Mouse (Mus musculus) thymus, adult 2 months (tissue): ENCODE measurements around the gene Gm49369. TPM values are rescaled to one million over a fixed set of nuclear protein-coding genes. Genes with fewer than 3 reads are reported as not detected.

Source experiments
- DNase-seq: peaks from one replicate; pipeline ENCODE4 v3.0.0; 2021
- H3K27ac ChIP-seq: fragments of 200-500 bp; 2 replicates; pipeline ENCODE4 v1.5.1; 2012; ENCODE audit warnings: low read length, control low read depth; ENCODE audit not compliant: control insufficient read depth, insufficient read depth
- H3K27me3 ChIP-seq: fragments of 200-500 bp; 2 replicates; pipeline ENCODE4 v1.6.1; 2012; ENCODE audit warnings: mild to moderate bottlenecking, low read length, moderate library complexity, mixed read lengths; ENCODE audit not compliant: control insufficient read depth, insufficient read depth
- H3K36me3 ChIP-seq: fragments of 200-500 bp; 2 replicates; pipeline ENCODE4 v1.6.1; 2012; ENCODE audit warnings: mild to moderate bottlenecking, low read length, moderate library complexity; ENCODE audit not compliant: control insufficient read depth, insufficient read depth
- H3K4me1 ChIP-seq: fragments of 200-500 bp; replicated peaks from 2 replicates; pipeline ENCODE4 v1.6.1; 2012; ENCODE audit warnings: low read length; ENCODE audit not compliant: control insufficient read depth, insufficient read depth
- H3K4me3 ChIP-seq: fragments of 200-500 bp; 2 replicates; pipeline ENCODE4 v1.5.1; 2012; ENCODE audit warnings: mild to moderate bottlenecking, low read length, control low read depth, moderate library complexity; ENCODE audit not compliant: control insufficient read depth, insufficient read depth
- CTCF ChIP-seq: fragments of 200-500 bp; IDR thresholded peaks from 2 replicates; pipeline ENCODE4 v1.5.1; 2012; ENCODE audit warnings: mild to moderate bottlenecking, control low read depth, low read length, moderate library complexity, borderline replicate concordance; ENCODE audit not compliant: control insufficient read depth, poor library complexity, insufficient read depth; ENCODE audit errors: extremely low read depth
- POLR2A ChIP-seq: fragments of 200-500 bp; IDR thresholded peaks from 2 replicates; pipeline ENCODE4 v1.6.1; 2012; ENCODE audit warnings: mild to moderate bottlenecking, low read length, control low read depth, moderate library complexity; ENCODE audit not compliant: control insufficient read depth, poor library complexity, insufficient read depth; ENCODE audit errors: extremely low read depth
- WGBS: fragments of 180-500 bp; shearing (Covaris S2); methylation state at CpG from one replicate; pipeline ENCODE4 v1.1.7; 2018; 5-methylcytosine and 5-hydroxymethylcytosine counted together
- polyA plus RNA-seq: library from polyadenylated mRNA; depleted of rRNA; stranded (reverse); fragments of >200 nt; gene quantifications from 2 replicates; pipeline ENCODE4 v1.2.3, GENCODE M21; 2012

Gene Gm49369
- polyA plus RNA-seq, 1 experiment: 0.23 TPM

DNA sequence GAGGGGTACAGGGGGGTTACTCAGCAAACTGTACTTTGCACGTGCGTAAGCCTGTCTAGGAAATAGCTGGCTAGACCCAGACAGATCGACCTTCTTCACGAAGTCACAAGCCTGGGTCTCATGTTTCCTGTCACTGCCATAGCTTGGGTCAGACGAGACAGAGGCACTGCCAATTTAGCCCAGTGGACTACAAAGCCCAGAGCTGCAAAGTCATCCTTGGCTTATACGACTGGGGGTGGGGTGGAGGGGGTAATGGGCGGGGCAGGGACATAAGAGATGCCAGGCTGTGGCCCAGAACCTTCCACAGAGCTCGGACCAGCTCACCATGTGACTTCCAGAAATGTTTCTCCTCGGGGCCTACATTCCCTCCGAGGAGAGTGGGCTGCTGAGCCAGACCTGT, 1.8 kb upstream of the Gm49369 start:
- WGBS: 65% methylated on average over 10 of the region's 10 CpGs
- Histone ChIP-seq H3K27me3 (no peaks in the 10 kb centered on the region), H3K4me1 (peaks cover 63% of the 10 kb centered on the region), H3K27ac (no peak overlapping the region), H3K4me3 (no peak overlapping the region), H3K36me3 (peaks cover 51% of the 10 kb centered on the region)
- TF ChIP-seq POLR2A (no peak), CTCF (no peak)
- DNase-seq: no peak

DNA sequence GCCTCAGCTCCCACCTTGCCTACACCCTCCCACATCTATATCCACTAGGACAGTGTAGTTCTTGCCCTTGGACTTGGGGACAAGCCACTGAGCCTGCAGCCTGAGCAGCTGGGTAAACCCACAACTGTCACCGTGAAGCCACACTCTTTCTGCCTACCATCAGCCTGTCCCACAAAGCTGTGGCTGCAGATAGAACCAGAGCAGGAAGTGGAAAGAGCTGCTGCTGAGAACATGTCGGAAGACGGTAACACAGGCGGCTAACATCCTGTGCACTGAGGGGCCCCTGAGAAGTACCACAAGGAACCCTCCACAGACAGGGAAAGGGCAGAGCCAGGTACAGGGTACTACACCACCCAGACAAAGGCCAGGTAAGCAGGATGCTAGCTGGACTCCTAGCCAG, 1.3 kb downstream of the Gm49369 start:
- H3K36me3 ChIP-seq: peaks cover 72% of the 10 kb centered on the region
- no peaks in the 10 kb centered on the region for H3K27me3 ChIP-seq
- TF ChIP-seq CTCF: no peak
- TF ChIP-seq POLR2A: 0 out of 2 replicates have a peak, but pooled peaks have one; percentile 41
- H3K27ac ChIP-seq: peak overlapping the region; percentile 97
- peaks cover 61% of the 10 kb centered on the region for H3K4me1 ChIP-seq
- no peak overlapping the region for H3K4me3 ChIP-seq
- DNase-seq: peak; percentile 80
- 6% methylated on average over 4 of the region's 4 CpGs for WGBS

- Histone ChIP-seq H3K4me1 (peaks cover 48% of the 10 kb centered on the region), H3K27me3 (no peaks in the 10 kb centered on the region), H3K4me3 (no peak overlapping the region), H3K27ac (peak overlapping the region; percentile 97; the same call in 1 of the 2 replicates), H3K36me3 (peaks cover 67% of the 10 kb centered on the region)
- 22% methylated on average over 6 of the region's 6 CpGs for WGBS
- DNase-seq: peak; percentile 55
- 0 out of 2 replicates have a peak, but pooled peaks have one; percentile 23 for TF ChIP-seq CTCF
- no peak for TF ChIP-seq POLR2A
Observed at GRCm38 (mm10) chr7:142379186-142379585, 3.3 kb downstream of the Gm49369 start.

- Histone ChIP-seq H3K36me3 (peaks cover 49% of the 10 kb centered on the region), H3K4me3 (no peak overlapping the region), H3K27ac (no peak overlapping the region), H3K27me3 (no peaks in the 10 kb centered on the region), H3K4me1 (peaks cover 42% of the 10 kb centered on the region)
- TF ChIP-seq POLR2A: no peak
- no peak for TF ChIP-seq CTCF
- 93% methylated on average over 14 of the region's 14 CpGs for WGBS
- no peak for DNase-seq
Observed at GRCm38 (mm10) chr7:142377233-142377925, 5.1 kb downstream of the Gm49369 start.

DNA sequence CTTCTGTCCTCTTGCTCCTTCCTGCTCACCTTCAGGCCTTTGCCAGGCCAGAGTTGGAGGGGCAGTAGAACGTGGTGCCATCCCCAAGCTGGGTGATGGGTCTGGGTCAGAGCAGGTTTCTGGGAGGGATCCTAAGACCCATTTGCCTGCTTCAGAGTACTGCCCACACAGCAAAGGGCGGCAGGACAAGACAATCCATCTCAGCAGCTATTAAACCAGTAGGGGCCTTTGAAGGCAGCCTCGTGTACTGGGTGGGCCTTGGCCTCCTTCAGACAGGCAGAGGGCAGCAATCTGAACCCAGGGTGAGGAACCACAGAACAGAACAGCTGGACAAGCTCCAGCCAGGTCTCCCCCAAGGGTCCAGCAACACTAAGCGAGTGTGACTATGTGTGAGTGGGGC, 6.4 kb downstream of the Gm49369 start:
- WGBS: 95% methylated on average over 4 of the region's 4 CpGs
- H3K4me1 ChIP-seq: peaks cover 44% of the 10 kb centered on the region
- peaks cover 41% of the 10 kb centered on the region for H3K36me3 ChIP-seq
- H3K27ac ChIP-seq: no peak overlapping the region
- DNase-seq: no peak
- no peak overlapping the region for H3K4me3 ChIP-seq
- no peaks in the 10 kb centered on the region for H3K27me3 ChIP-seq
- TF ChIP-seq CTCF (no peak), POLR2A (no peak)

- no peak overlapping the region for H3K4me3 ChIP-seq
- WGBS: 89% methylated on average over 6 of the region's 6 CpGs
- H3K36me3 ChIP-seq: peaks cover 36% of the 10 kb centered on the region
- TF ChIP-seq CTCF (0 out of 2 replicates have a peak, but pooled peaks have one; percentile 37), POLR2A (no peak)
- DNase-seq: no peak
- H3K27me3 ChIP-seq: no peaks in the 10 kb centered on the region
- peaks cover 42% of the 10 kb centered on the region for H3K4me1 ChIP-seq
- H3K27ac ChIP-seq: no peak overlapping the region
Observed at GRCm38 (mm10) chr7:142375261-142375724, 7.2 kb downstream of the Gm49369 start.
